Mouse (Mus musculus): ENCODE data around the gene Ccdc8. TPM values are rescaled to one million over a fixed set of nuclear protein-coding genes. Genes with fewer than 3 reads are reported as not detected.

Gene Ccdc8
- total and polyA plus RNA-seq, 2 experiments: 0.35 to 0.46 TPM

- DNase-seq (ENCODE audit: extremely low read depth, low read depth, low spot score): no peak
Observed at GRCm38 (mm10) chr7:17024814-17025504, 32.5 kb downstream of the Ccdc8 start.

GRCm38 (mm10) chr7:17025505-17025894, 33.0 kb downstream of the Ccdc8 start:
- TF ChIP-seq CTCF (IDR thresholded peaks at IDR 0.05; ENCODE audit: low read depth, low read length): no peak
- no peak for TF ChIP-seq POLR2A (IDR thresholded peaks at IDR 0.05; ENCODE audit: extremely low read depth, insufficient read depth, low read length)
- 53% methylated on average over 4 of the region's 4 CpGs for WGBS
- H3K4me3 ChIP-seq (ENCODE audit: insufficient read depth, low read depth, low read length): no peak overlapping the region

More at GRCm38 (mm10) chr7:17024814-17025504, 32.5 kb downstream of the Ccdc8 start:
- Histone ChIP-seq H3K4me3 (ENCODE audit: insufficient read depth, low read depth, low read length) (no peak overlapping the region), H3K79me2 (ENCODE audit: control insufficient read depth, insufficient read depth, low read length) (peaks cover 56% of the 10 kb centered on the region), H3K27ac (replicated peaks; ENCODE audit: insufficient read depth, low read depth, low read length) (peak overlapping the region; percentile 53), H3K4me1 (ENCODE audit: control insufficient read depth, insufficient read depth, low read length) (peaks cover 29% of the 10 kb centered on the region), H3K36me3 (ENCODE audit: control insufficient read depth, insufficient read depth, low read length) (0 out of 2 replicates have a peak, but pooled peaks cover 1% of the 10 kb centered on the region), H3K27me3 (ENCODE audit: control insufficient read depth, insufficient read depth, low read length) (no peaks in the 10 kb centered on the region), H3K9ac (ENCODE audit: low read depth, low read length) (peak overlapping the region; percentile 37; the same call in 1 of the 2 replicates)
- 70% methylated on average over 10 of the region's 10 CpGs for WGBS
- TF ChIP-seq CTCF (IDR thresholded peaks at IDR 0.05; ENCODE audit: low read depth, low read length): no peak
- no peak for TF ChIP-seq POLR2A (IDR thresholded peaks at IDR 0.05; ENCODE audit: extremely low read depth, insufficient read depth, low read length)

GRCm38 (mm10) chr7:17025896-17026622, 33.6 kb downstream of the Ccdc8 start:
- 76% methylated on average over 9 of the region's 9 CpGs for WGBS
- H3K27me3 ChIP-seq (ENCODE audit: control insufficient read depth, insufficient read depth, low read length): no peaks in the 10 kb centered on the region
- H3K4me1 ChIP-seq (ENCODE audit: control insufficient read depth, insufficient read depth, low read length): peaks cover 29% of the 10 kb centered on the region
- H3K9ac ChIP-seq (ENCODE audit: low read depth, low read length): no peak overlapping the region
- H3K4me3 ChIP-seq (ENCODE audit: insufficient read depth, low read depth, low read length): no peak overlapping the region
- H3K36me3 ChIP-seq (ENCODE audit: control insufficient read depth, insufficient read depth, low read length): 0 out of 2 replicates have a peak, but pooled peaks cover 1% of the 10 kb centered on the region
- H3K79me2 ChIP-seq (ENCODE audit: control insufficient read depth, insufficient read depth, low read length): peaks cover 50% of the 10 kb centered on the region
- no peak for TF ChIP-seq CTCF (IDR thresholded peaks at IDR 0.05; ENCODE audit: low read depth, low read length)
- no peak for TF ChIP-seq POLR2A (IDR thresholded peaks at IDR 0.05; ENCODE audit: extremely low read depth, insufficient read depth, low read length)
- H3K27ac ChIP-seq (replicated peaks; ENCODE audit: insufficient read depth, low read depth, low read length): no peak overlapping the region
- no peak for DNase-seq (ENCODE audit: extremely low read depth, low read depth, low spot score)

More at GRCm38 (mm10) chr7:17025505-17025894, 33.0 kb downstream of the Ccdc8 start:
- Histone ChIP-seq H3K4me1 (ENCODE audit: control insufficient read depth, insufficient read depth, low read length) (peaks cover 29% of the 10 kb centered on the region), H3K9ac (ENCODE audit: low read depth, low read length) (no peak overlapping the region), H3K27ac (replicated peaks; ENCODE audit: insufficient read depth, low read depth, low read length) (peak overlapping the region; percentile 53), H3K27me3 (ENCODE audit: control insufficient read depth, insufficient read depth, low read length) (no peaks in the 10 kb centered on the region), H3K36me3 (ENCODE audit: control insufficient read depth, insufficient read depth, low read length) (0 out of 2 replicates have a peak, but pooled peaks cover 1% of the 10 kb centered on the region), H3K79me2 (ENCODE audit: control insufficient read depth, insufficient read depth, low read length) (peaks cover 54% of the 10 kb centered on the region)
- DNase-seq (ENCODE audit: extremely low read depth, low read depth, low spot score): no peak

- peaks cover 42% of the 10 kb centered on the region for H3K79me2 ChIP-seq (ENCODE audit: control insufficient read depth, insufficient read depth, low read length)
- H3K27ac ChIP-seq (replicated peaks; ENCODE audit: insufficient read depth, low read depth, low read length): peak overlapping the region; percentile 81
- no peaks in the 10 kb centered on the region for H3K27me3 ChIP-seq (ENCODE audit: control insufficient read depth, insufficient read depth, low read length)
- TF ChIP-seq CTCF (IDR thresholded peaks at IDR 0.05; ENCODE audit: low read depth, low read length) (peak; percentile 68), POLR2A (IDR thresholded peaks at IDR 0.05; ENCODE audit: extremely low read depth, insufficient read depth, low read length) (no peak)
- peak overlapping the region; percentile 89 for H3K9ac ChIP-seq (ENCODE audit: low read depth, low read length)
- peak overlapping the region; percentile 80 for H3K4me3 ChIP-seq (ENCODE audit: insufficient read depth, low read depth, low read length)
- H3K4me1 ChIP-seq (ENCODE audit: control insufficient read depth, insufficient read depth, low read length): peaks cover 29% of the 10 kb centered on the region
- 0 out of 2 replicates have a peak, but pooled peaks cover under 1% of the 10 kb centered on the region for H3K36me3 ChIP-seq (ENCODE audit: control insufficient read depth, insufficient read depth, low read length)
- DNase-seq (ENCODE audit: extremely low read depth, low read depth, low spot score): peak; percentile 78
- 5% methylated on average over 24 of the region's 24 CpGs for WGBS
Observed at GRCm38 (mm10) chr7:17026710-17027587, 34.4 kb downstream of the Ccdc8 start.

GRCm38 (mm10) chr7:17027588-17028343, 35.3 kb downstream of the Ccdc8 start, which contains the start of gene Ppp5c:
Gene Ppp5c, minus strand, starts transcription at chr7:17027924.
- H3K4me3 ChIP-seq (ENCODE audit: insufficient read depth, low read depth, low read length): peak within 1 kb of the TSS; percentile 80
- H3K27me3 ChIP-seq (ENCODE audit: control insufficient read depth, insufficient read depth, low read length): no peaks in the 10 kb centered on the region
- WGBS: under 1% methylated on average over 58 of the region's 58 CpGs
- no peaks in the 10 kb centered on the region for H3K36me3 ChIP-seq (ENCODE audit: control insufficient read depth, insufficient read depth, low read length)
- peak; percentile 91 for DNase-seq (ENCODE audit: extremely low read depth, low read depth, low spot score)
- peaks cover 34% of the 10 kb centered on the region; the same call in 1 of the 2 replicates for H3K79me2 ChIP-seq (ENCODE audit: control insufficient read depth, insufficient read depth, low read length)
- peak within 1 kb of the TSS; percentile 89 for H3K9ac ChIP-seq (ENCODE audit: low read depth, low read length)
- H3K4me1 ChIP-seq (ENCODE audit: control insufficient read depth, insufficient read depth, low read length): peaks cover 29% of the 10 kb centered on the region
- TF ChIP-seq POLR2A (IDR thresholded peaks at IDR 0.05; ENCODE audit: extremely low read depth, insufficient read depth, low read length): 0 out of 2 replicates have a peak, but pooled peaks have one; percentile 36
- no peak for TF ChIP-seq CTCF (IDR thresholded peaks at IDR 0.05; ENCODE audit: low read depth, low read length)
- peak within 1 kb of the TSS; percentile 97 for H3K27ac ChIP-seq (replicated peaks; ENCODE audit: insufficient read depth, low read depth, low read length)
